Mouse (Mus musculus) brain, adult 10 weeks (tissue): ENCODE data around the gene App. TPM values are rescaled to one million over a fixed set of nuclear protein-coding genes. Genes with fewer than 3 reads are reported as not detected.

Experiments used
- polyA plus RNA-seq: library from polyadenylated mRNA; stranded (reverse); fragments of 350-450 nt; fragmentation: Illumina TruSeq; extraction: RNeasy Lipid Tissue Mini Kit (QIAGEN cat#74804); gene quantifications from one replicate; pipeline ENCODE4 v1.2.3, GENCODE M21; 2015; ENCODE audit warnings: low read depth, low replicate concordance

The App gene
- polyA plus RNA-seq, result 1,268 TPM

GRCm38 (mm10) chr16:85173373-85174081 is at the start of gene App:
TSS of gene App (minus strand) at chr16:85173766.

